Mouse (Mus musculus): ENCODE data around the gene Prpmp5.
"Not testable (repeated sequence)": the region's sequence is repeated elsewhere in the genome, so short reads cannot be mapped to it uniquely, and the experiment has no call there.

Prpmp5 gene

DNA sequence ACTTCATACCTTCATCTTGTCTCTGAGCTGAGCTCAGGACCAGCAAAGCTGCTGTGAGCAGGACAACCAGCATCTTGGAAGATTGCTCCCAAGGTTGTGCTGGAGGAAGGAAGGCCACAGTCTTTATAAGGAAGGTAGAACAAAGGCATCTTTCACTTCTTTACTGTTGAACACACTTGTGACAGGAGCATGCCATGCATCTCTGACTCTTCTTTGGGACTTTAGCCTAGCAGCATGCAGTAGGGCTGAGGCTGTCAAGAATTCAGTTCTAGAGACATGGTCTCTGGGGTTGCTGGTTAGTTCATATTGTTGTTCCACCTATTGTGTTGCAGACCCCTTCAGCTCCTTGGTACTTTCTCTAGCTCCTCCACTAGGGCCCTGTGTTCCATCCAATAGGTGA is at the start of gene Prpmp5:
Gene Prpmp5, minus strand, starts transcription at position 101 of the 400 bp plus-strand sequence.
- not testable (repeated sequence) for DNase-seq (ENCODE audit: low spot score in 2 of 2)

DNA sequence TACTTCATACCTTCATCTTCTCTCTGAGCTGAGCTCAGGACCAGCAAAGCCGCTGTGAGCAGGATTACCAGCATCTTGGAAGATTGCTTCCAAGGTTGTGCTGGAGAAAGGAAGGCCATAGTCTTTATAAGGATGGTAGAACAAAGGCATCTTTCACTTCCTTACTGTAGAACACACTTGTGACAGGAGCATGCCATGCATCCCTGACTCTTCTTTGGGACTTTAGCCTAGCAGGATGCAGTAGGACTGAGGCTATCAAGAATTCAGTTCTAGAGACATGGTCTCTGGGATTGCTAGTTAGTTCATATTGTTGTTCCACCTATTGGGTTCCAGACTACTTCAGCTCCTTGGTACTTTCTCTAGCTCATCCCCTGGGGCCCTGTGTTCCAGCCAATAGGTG is 49.5 kb upstream of the Prpmp5 start, which contains the start of gene Gm8882:
Gene Gm8882, minus strand, starts transcription at position 101 of the 400 bp plus-strand sequence.
- not testable (repeated sequence) for DNase-seq (ENCODE audit: low spot score in 2 of 2)

Measured in thymus, postnatal 10 days (tissue).